Mouse (Mus musculus): ENCODE results near the gene Hrh1. TPM values are rescaled to one million over a fixed set of nuclear protein-coding genes. Genes with fewer than 3 reads are reported as not detected.

Hrh1 gene
- polyA plus RNA-seq, 1 experiment from 2014 or later = 0.73 TPM

DNA sequence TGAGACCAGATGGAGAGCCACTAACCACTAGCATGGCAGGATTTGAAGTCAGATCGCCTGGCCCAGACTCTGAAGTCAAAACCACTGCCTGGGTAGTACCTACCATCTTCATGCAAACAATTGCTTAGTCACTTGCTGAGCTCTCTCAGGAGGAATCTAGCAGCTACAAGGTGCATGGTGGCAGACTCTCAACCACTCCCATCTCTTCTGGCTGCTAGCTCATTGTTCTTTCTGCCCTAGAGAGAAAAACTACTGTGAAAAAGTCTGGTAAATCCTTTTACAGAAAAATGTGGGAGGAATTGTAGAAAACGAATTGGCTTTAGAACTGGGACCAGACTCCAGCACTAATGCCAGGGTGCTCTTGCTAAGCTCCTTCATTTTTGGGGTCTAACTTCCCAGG, 7.6 kb upstream of the Hrh1 start:
- no peaks in the 10 kb centered on the region for H3K9me3 ChIP-seq
- no peak overlapping the region for H3K27ac ChIP-seq (replicated peaks)
- H3K4me3 ChIP-seq = no peak overlapping the region
- WGBS = 77% methylated on average over 2 of the region's 2 CpGs
- H3K4me1 ChIP-seq = no peaks in the 10 kb centered on the region
- H3K4me2 ChIP-seq (replicated peaks) = no peak overlapping the region
- no peaks in the 10 kb centered on the region for H3K36me3 ChIP-seq
- H3K27me3 ChIP-seq = no peaks in the 10 kb centered on the region
- H3K9ac ChIP-seq (replicated peaks) = no peak overlapping the region
- ATAC-seq (replicated peaks) = no peak

DNA sequence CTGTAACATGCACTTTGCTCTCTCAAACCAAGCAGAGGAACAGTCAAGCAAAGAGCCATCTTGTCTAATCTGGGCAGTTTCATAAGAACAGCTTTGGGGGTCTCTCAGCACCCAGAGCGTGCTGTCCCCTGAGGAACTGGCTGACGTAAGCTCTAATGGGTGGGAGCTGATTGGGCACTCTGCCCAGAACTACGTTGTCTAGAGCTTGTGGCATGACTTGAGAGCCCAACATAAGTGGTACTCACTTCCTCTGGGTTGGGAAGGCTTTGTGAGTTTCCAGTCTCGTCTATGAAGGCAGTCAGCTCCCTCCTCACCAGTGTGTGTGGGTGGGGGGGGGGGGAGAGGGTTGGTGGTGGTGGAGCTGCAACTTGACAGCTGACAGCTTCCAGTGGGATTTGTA, 2.8 kb upstream of the Hrh1 start:
- H3K27ac ChIP-seq (replicated peaks) = no peak overlapping the region
- peaks cover 26% of the 10 kb centered on the region for H3K27me3 ChIP-seq
- WGBS = 37% methylated on average over 4 of the region's 4 CpGs
- no peak for ATAC-seq (replicated peaks)
- H3K9me3 ChIP-seq = no peaks in the 10 kb centered on the region
- H3K9ac ChIP-seq (replicated peaks) = no peak overlapping the region
- H3K36me3 ChIP-seq = no peaks in the 10 kb centered on the region
- H3K4me3 ChIP-seq = no peak overlapping the region
- peaks cover 16% of the 10 kb centered on the region for H3K4me1 ChIP-seq
- no peak overlapping the region for H3K4me2 ChIP-seq (replicated peaks)

- H3K4me2 ChIP-seq (replicated peaks) = no peak overlapping the region
- no peak overlapping the region for H3K4me3 ChIP-seq
- no peak overlapping the region for H3K9ac ChIP-seq (replicated peaks)
- no peak for ATAC-seq (replicated peaks)
- 56% methylated on average over 4 of the region's 4 CpGs for WGBS
- H3K27me3 ChIP-seq = peaks cover 26% of the 10 kb centered on the region
- H3K27ac ChIP-seq (replicated peaks) = no peak overlapping the region
- H3K9me3 ChIP-seq = no peaks in the 10 kb centered on the region
- H3K4me1 ChIP-seq = peaks cover 16% of the 10 kb centered on the region
- no peaks in the 10 kb centered on the region for H3K36me3 ChIP-seq
Observed at GRCm38 (mm10) chr6:114396605-114397004, 1.1 kb upstream of the Hrh1 start.

DNA sequence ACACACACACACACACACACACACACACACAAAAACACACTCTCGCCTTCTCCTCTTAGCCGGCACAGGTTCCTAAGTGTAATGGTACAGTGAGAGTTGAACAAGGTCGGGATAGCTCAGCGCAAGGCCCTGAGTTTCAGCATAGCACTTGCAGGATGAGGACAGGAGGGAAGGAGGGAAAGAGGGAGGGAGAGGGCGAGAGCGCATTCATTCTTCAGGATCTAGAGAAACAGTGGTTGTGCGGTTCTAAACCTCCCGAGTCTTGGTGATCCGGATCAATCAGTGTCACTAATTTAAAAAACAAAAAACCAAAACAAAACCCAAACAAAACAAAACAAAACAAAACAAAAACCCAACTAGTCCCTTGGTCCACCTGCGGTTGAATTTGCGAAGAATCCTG, 456 bp upstream of the Hrh1 start:
- no peaks in the 10 kb centered on the region for H3K9me3 ChIP-seq
- H3K4me2 ChIP-seq (replicated peaks) = peak overlapping the region; percentile 96
- H3K9ac ChIP-seq (replicated peaks) = peak overlapping the region; percentile 36
- peaks cover 26% of the 10 kb centered on the region for H3K27me3 ChIP-seq
- H3K4me1 ChIP-seq = peaks cover 16% of the 10 kb centered on the region
- H3K27ac ChIP-seq (replicated peaks) = no peak overlapping the region
- H3K4me3 ChIP-seq = peak overlapping the region; percentile 49
- H3K36me3 ChIP-seq = no peaks in the 10 kb centered on the region
- no peak for ATAC-seq (replicated peaks)
- WGBS = 6% methylated on average over 11 of the region's 11 CpGs

GRCm38 (mm10) chr6:114398626-114399025, 890 bp downstream of the Hrh1 start:
- H3K4me2 ChIP-seq (replicated peaks) = peak overlapping the region; percentile 96
- 6% methylated on average over 9 of the region's 9 CpGs for WGBS
- ATAC-seq (replicated peaks) = 0 out of 2 replicates have a peak, but pooled peaks have one; percentile 35
- no peaks in the 10 kb centered on the region for H3K9me3 ChIP-seq
- no peak overlapping the region for H3K9ac ChIP-seq (replicated peaks)
- H3K27ac ChIP-seq (replicated peaks) = no peak overlapping the region
- H3K4me3 ChIP-seq = peak overlapping the region; percentile 49
- H3K27me3 ChIP-seq = peaks cover 26% of the 10 kb centered on the region
- no peaks in the 10 kb centered on the region for H3K36me3 ChIP-seq
- H3K4me1 ChIP-seq = peaks cover 16% of the 10 kb centered on the region

- no peaks in the 10 kb centered on the region for H3K9me3 ChIP-seq
- no peaks in the 10 kb centered on the region for H3K36me3 ChIP-seq
- no peak overlapping the region for H3K27ac ChIP-seq (replicated peaks)
- peaks cover 16% of the 10 kb centered on the region for H3K4me1 ChIP-seq
- WGBS = 83% methylated on average over 10 of the region's 10 CpGs
- H3K4me2 ChIP-seq (replicated peaks) = no peak overlapping the region
- ATAC-seq (replicated peaks) = no peak
- H3K9ac ChIP-seq (replicated peaks) = no peak overlapping the region
- peaks cover 26% of the 10 kb centered on the region for H3K27me3 ChIP-seq
- no peak overlapping the region for H3K4me3 ChIP-seq
Observed at GRCm38 (mm10) chr6:114400387-114400786, 2.7 kb downstream of the Hrh1 start.

DNA sequence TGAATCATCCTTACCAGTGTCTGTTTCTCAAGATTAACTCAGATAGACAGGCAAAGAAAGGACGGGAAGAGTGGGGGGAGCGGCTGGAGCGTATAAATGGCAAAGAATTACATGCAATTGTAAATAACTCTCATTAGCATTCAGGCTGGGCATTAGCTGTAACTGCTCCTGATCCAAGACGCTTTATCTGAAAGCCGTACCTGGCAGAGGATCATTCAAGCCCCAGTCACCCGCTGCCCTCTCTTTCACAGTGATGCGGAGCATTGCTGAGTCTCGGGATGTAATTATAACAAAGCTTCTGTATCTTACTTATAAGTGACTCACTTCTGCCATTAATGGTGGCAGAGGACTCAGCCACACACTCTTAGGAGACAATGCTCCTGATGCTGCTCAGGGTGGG, 3.1 kb downstream of the Hrh1 start:
- H3K4me2 ChIP-seq (replicated peaks) = no peak overlapping the region
- ATAC-seq (replicated peaks) = no peak
- peaks cover 26% of the 10 kb centered on the region for H3K27me3 ChIP-seq
- 23% methylated on average over 8 of the region's 8 CpGs for WGBS
- no peak overlapping the region for H3K4me3 ChIP-seq
- peaks cover 16% of the 10 kb centered on the region for H3K4me1 ChIP-seq
- no peak overlapping the region for H3K9ac ChIP-seq (replicated peaks)
- no peaks in the 10 kb centered on the region for H3K36me3 ChIP-seq
- H3K9me3 ChIP-seq = no peaks in the 10 kb centered on the region
- H3K27ac ChIP-seq (replicated peaks) = no peak overlapping the region

- Histone ChIP-seq H3K36me3 (no peaks in the 10 kb centered on the region), H3K9me3 (no peaks in the 10 kb centered on the region), H3K4me1 (peaks cover 15% of the 10 kb centered on the region), H3K27me3 (peaks cover 24% of the 10 kb centered on the region), H3K4me2 (replicated peaks) (no peak overlapping the region), H3K4me3 (no peak overlapping the region), H3K27ac (replicated peaks) (no peak overlapping the region), H3K9ac (replicated peaks) (no peak overlapping the region)
- ATAC-seq (replicated peaks) = no peak
- 84% methylated on average over 2 of the region's 2 CpGs for WGBS
Observed at GRCm38 (mm10) chr6:114402161-114402560, 4.4 kb downstream of the Hrh1 start.

DNA sequence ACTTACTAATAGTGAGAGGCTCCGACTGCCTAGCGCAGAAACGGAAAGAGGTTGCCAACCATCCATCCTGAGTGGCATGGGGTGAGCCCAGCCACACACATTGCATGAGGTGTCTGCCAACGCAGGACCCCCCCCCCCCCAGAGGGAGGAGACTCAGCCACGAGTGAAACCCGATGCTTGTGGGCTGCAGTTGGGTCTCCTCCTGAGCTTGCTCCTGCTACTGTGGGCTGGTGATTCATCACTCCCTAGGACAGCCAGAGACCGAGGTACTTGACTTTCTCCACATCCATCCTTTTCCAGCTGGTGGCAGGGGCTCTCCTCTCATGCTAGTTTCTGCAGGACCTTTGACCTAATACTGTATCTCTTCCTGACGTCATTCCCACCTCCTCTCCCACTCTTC, 5.9 kb downstream of the Hrh1 start:
- Histone ChIP-seq H3K9me3 (no peaks in the 10 kb centered on the region), H3K27me3 (peaks cover 12% of the 10 kb centered on the region; the same call in 1 of the 2 replicates), H3K36me3 (no peaks in the 10 kb centered on the region), H3K9ac (replicated peaks) (no peak overlapping the region), H3K4me3 (no peak overlapping the region), H3K4me1 (peaks cover 3% of the 10 kb centered on the region), H3K27ac (replicated peaks) (no peak overlapping the region), H3K4me2 (replicated peaks) (no peak overlapping the region)
- ATAC-seq (replicated peaks) = no peak
- WGBS = 49% methylated on average over 8 of the region's 8 CpGs

DNA sequence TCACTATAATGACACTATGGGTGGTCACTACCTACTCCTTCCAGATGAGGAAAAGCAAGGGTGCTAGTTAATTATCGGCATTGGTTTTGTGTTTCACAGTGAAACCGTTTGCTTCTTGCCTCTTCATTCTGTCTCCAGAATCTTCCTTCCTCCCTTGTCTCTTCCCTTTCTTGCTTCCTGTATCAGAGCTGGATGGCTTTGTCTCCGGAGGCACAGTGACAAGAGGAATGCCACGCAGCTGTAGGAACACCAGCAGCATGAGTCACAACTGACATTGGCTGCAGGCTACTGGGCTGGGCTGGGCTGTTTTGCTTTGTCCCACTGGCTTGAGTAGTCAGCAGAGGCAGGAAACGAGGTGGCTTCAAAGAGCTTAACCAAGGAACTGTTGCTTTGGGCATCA, 6.4 kb downstream of the Hrh1 start:
- Histone ChIP-seq H3K9ac (replicated peaks) (no peak overlapping the region), H3K4me2 (replicated peaks) (no peak overlapping the region), H3K36me3 (no peaks in the 10 kb centered on the region), H3K4me3 (no peak overlapping the region), H3K9me3 (no peaks in the 10 kb centered on the region), H3K27ac (replicated peaks) (no peak overlapping the region), H3K4me1 (peaks cover 2% of the 10 kb centered on the region; the same call in 1 of the 2 replicates), H3K27me3 (peaks cover 7% of the 10 kb centered on the region; the same call in 1 of the 2 replicates)
- no peak for ATAC-seq (replicated peaks)
- WGBS = 59% methylated on average over 5 of the region's 5 CpGs

DNA sequence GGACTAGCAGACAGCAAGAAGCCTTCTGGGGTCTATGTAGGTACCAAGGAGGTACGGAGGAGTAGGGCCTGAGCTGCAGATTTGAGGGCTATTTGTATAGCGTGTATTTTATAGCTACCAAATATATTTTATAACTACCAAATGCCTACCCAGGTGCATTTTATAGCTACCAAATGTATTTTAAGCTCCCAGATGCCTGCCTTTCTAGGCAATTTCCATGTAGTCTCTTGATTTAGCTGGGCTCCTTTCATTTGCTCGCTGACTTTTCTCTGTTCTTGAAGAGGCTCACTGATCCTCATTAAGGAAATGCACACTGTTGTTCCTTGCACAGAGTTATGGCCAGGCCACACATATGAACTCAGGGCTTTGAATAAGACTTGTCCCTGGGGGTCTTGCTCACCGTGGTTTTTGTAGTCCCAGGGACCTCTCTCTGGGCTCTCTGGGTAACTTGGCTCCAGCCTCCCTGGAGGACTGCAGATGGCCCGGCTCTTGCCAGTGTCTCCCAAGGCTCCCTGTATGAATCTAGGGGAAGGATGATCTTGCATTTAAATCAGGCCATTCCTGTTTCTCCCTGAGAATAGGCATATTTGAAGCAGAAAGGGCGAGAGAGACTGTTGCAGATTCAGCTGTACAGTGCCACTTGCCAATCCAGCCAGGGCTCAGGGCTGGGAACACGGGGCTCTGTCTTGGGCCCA, 7.2 kb downstream of the Hrh1 start:
- Histone ChIP-seq H3K27ac (replicated peaks) (no peak overlapping the region), H3K4me3 (no peak overlapping the region), H3K4me1 (peaks cover 2% of the 10 kb centered on the region; the same call in 1 of the 2 replicates), H3K4me2 (replicated peaks) (no peak overlapping the region), H3K36me3 (no peaks in the 10 kb centered on the region), H3K9me3 (no peaks in the 10 kb centered on the region), H3K9ac (replicated peaks) (no peak overlapping the region), H3K27me3 (no peaks in the 10 kb centered on the region)
- 75% methylated on average over 7 of the region's 7 CpGs for WGBS
- no peak for ATAC-seq (replicated peaks)

DNA sequence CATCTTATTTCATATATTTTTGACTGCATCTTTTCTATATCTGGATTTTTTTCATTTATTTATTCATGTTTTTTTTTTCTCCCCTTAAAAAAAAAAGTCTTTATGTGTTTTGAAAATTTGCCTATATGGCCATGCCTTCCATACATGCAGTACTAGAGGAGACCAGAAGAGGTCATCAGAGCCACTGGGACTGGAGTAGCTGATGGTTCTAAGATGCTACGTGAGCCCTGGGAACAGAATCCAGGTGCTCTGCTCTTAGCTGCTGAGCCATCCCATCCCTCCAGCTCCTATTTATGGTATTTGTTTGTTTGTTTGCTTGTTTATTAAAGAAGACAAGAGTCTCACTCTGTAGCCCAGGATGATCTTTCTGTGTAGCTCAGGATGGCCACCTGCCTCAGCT, 8.9 kb downstream of the Hrh1 start:
- Histone ChIP-seq H3K27me3 (no peaks in the 10 kb centered on the region), H3K36me3 (no peaks in the 10 kb centered on the region), H3K9me3 (no peaks in the 10 kb centered on the region), H3K27ac (replicated peaks) (no peak overlapping the region), H3K9ac (replicated peaks) (no peak overlapping the region), H3K4me2 (replicated peaks) (no peak overlapping the region), H3K4me1 (peaks cover 2% of the 10 kb centered on the region; the same call in 1 of the 2 replicates), H3K4me3 (no peak overlapping the region)
- ATAC-seq (replicated peaks) = no peak
- WGBS = 43% methylated on average over 1 of the region's 1 CpGs

- no peak for ATAC-seq (replicated peaks)
Observed at GRCm38 (mm10) chr6:114407049-114407448, 9.3 kb downstream of the Hrh1 start.

More at GRCm38 (mm10) chr6:114407049-114407448, 9.3 kb downstream of the Hrh1 start:
- Histone ChIP-seq H3K36me3 (no peaks in the 10 kb centered on the region), H3K27ac (replicated peaks) (no peak overlapping the region), H3K4me1 (peaks cover 2% of the 10 kb centered on the region; the same call in 1 of the 2 replicates), H3K9ac (replicated peaks) (no peak overlapping the region), H3K4me2 (replicated peaks) (no peak overlapping the region), H3K9me3 (no peaks in the 10 kb centered on the region), H3K4me3 (no peak overlapping the region), H3K27me3 (no peaks in the 10 kb centered on the region)
- WGBS = 87% methylated on average over 7 of the region's 7 CpGs

Measured in forebrain, embryonic 15.5 days (tissue).